Mouse (Mus musculus): Measurements from ENCODE around the gene Fam196a. TPM values are rescaled to one million over a fixed set of nuclear protein-coding genes. Genes with fewer than 3 reads are reported as not detected.

Gene Fam196a
- polyA plus RNA-seq, 2 experiments: not detected

GRCm38 (mm10) chr7:134943701-134944100, 5.5 kb upstream of the Fam196a start:
- no peak for DNase-seq (ENCODE audit: low read depth in 3 of 3, low spot score in 3 of 3)

GRCm38 (mm10) chr7:134943063-134943462, 4.8 kb upstream of the Fam196a start:
- no peak for ATAC-seq (ENCODE audit: insufficient read depth)
- H3K4me3 ChIP-seq (ENCODE audit: insufficient read depth in 1 of 2, low read depth in 2 of 2, low read length in 2 of 2): no peak overlapping the region
- no peaks in the 10 kb centered on the region for H3K4me1 ChIP-seq (replicated peaks; ENCODE audit: control insufficient read depth in 2 of 2, insufficient read depth in 2 of 2, low read length in 1 of 2)
- no peak overlapping the region for H3K4me2 ChIP-seq (ENCODE audit: low read depth)
- 77% methylated on average over 6 of the region's 6 CpGs for WGBS (ENCODE audit: insufficient replicate concordance)
- H3K36me3 ChIP-seq (replicated peaks; ENCODE audit: control insufficient read depth, insufficient read depth, low read depth): no peaks in the 10 kb centered on the region
- no peak overlapping the region for H3K9ac ChIP-seq (replicated peaks)
- H3K27me3 ChIP-seq (ENCODE audit: control insufficient read depth, insufficient read depth, low read length): peaks cover 5% of the 10 kb centered on the region
- no peak overlapping the region for H3K27ac ChIP-seq
- H3K9me3 ChIP-seq (ENCODE audit: control insufficient read depth, low read length): no peaks in the 10 kb centered on the region
- DNase-seq (ENCODE audit: low read depth in 3 of 3, low spot score in 3 of 3): no peak
- TF ChIP-seq EP300 (IDR thresholded peaks at IDR 0.05; ENCODE audit: low read depth) (no peak), CTCF (IDR thresholded peaks at IDR 0.05; ENCODE audit: low read depth) (no peak)

More at GRCm38 (mm10) chr7:134943701-134944100, 5.5 kb upstream of the Fam196a start:
- Histone ChIP-seq H3K4me3 (ENCODE audit: insufficient read depth in 1 of 2, low read depth in 2 of 2, low read length in 2 of 2) (no peak overlapping the region), H3K4me1 (replicated peaks; ENCODE audit: control insufficient read depth in 2 of 2, insufficient read depth in 2 of 2, low read length in 1 of 2) (no peaks in the 10 kb centered on the region), H3K36me3 (replicated peaks; ENCODE audit: control insufficient read depth, insufficient read depth, low read depth) (no peaks in the 10 kb centered on the region), H3K4me2 (ENCODE audit: low read depth) (no peak overlapping the region), H3K27me3 (ENCODE audit: control insufficient read depth, insufficient read depth, low read length) (no peaks in the 10 kb centered on the region), H3K9ac (replicated peaks) (no peak overlapping the region), H3K9me3 (ENCODE audit: control insufficient read depth, low read length) (no peaks in the 10 kb centered on the region), H3K27ac (no peak overlapping the region)
- no peak for TF ChIP-seq EP300 (IDR thresholded peaks at IDR 0.05; ENCODE audit: low read depth)
- TF ChIP-seq CTCF (IDR thresholded peaks at IDR 0.05; ENCODE audit: low read depth): no peak
- WGBS (ENCODE audit: insufficient replicate concordance): 54% methylated on average over 7 of the region's 7 CpGs
- no peak for ATAC-seq (ENCODE audit: insufficient read depth)

- DNase-seq (ENCODE audit: low read depth in 3 of 3, low spot score in 3 of 3) (no peak), ATAC-seq (ENCODE audit: insufficient read depth) (no peak)
- WGBS (ENCODE audit: insufficient replicate concordance): 62% methylated on average over 6 of the region's 6 CpGs
- Histone ChIP-seq H3K4me2 (ENCODE audit: low read depth) (no peak overlapping the region), H3K27me3 (ENCODE audit: control insufficient read depth, insufficient read depth, low read length) (peaks cover 16% of the 10 kb centered on the region), H3K9me3 (ENCODE audit: control insufficient read depth, low read length) (no peaks in the 10 kb centered on the region), H3K9ac (replicated peaks) (no peak overlapping the region), H3K36me3 (replicated peaks; ENCODE audit: control insufficient read depth, insufficient read depth, low read depth) (no peaks in the 10 kb centered on the region), H3K4me3 (ENCODE audit: insufficient read depth in 1 of 2, low read depth in 2 of 2, low read length in 2 of 2) (no peak overlapping the region), H3K27ac (no peak overlapping the region), H3K4me1 (replicated peaks; ENCODE audit: control insufficient read depth in 2 of 2, insufficient read depth in 2 of 2, low read length in 1 of 2) (no peaks in the 10 kb centered on the region)
- TF ChIP-seq CTCF (IDR thresholded peaks at IDR 0.05; ENCODE audit: low read depth): 0 out of 2 replicates have a peak, but pooled peaks have one; percentile 5
- TF ChIP-seq EP300 (IDR thresholded peaks at IDR 0.05; ENCODE audit: low read depth): no peak
These were observed 3.7 kb upstream of the Fam196a start for GRCm38 (mm10) chr7:134941891-134942290.

- Histone ChIP-seq H3K9me3 (ENCODE audit: control insufficient read depth, low read length) (no peaks in the 10 kb centered on the region), H3K36me3 (replicated peaks; ENCODE audit: control insufficient read depth, insufficient read depth, low read depth) (no peaks in the 10 kb centered on the region), H3K9ac (replicated peaks) (no peak overlapping the region), H3K4me2 (ENCODE audit: low read depth) (peak overlapping the region; percentile 28), H3K27me3 (ENCODE audit: control insufficient read depth, insufficient read depth, low read length) (peaks cover 19% of the 10 kb centered on the region), H3K4me1 (replicated peaks; ENCODE audit: control insufficient read depth in 2 of 2, insufficient read depth in 2 of 2, low read length in 1 of 2) (no peaks in the 10 kb centered on the region), H3K4me3 (ENCODE audit: insufficient read depth in 1 of 2, low read depth in 2 of 2, low read length in 2 of 2) (peak overlapping the region; percentile 16 to 27; a peak in 3 of 4 replicates), H3K27ac (no peak overlapping the region)
- DNase-seq (ENCODE audit: low read depth in 3 of 3, low spot score in 3 of 3): no peak
- peak; percentile 28; the same call in 1 of the 2 replicates for ATAC-seq (ENCODE audit: insufficient read depth)
- WGBS (ENCODE audit: insufficient replicate concordance): 1% methylated on average over 37 of the region's 37 CpGs
- TF ChIP-seq EP300 (IDR thresholded peaks at IDR 0.05; ENCODE audit: low read depth): no peak
- TF ChIP-seq CTCF (IDR thresholded peaks at IDR 0.05; ENCODE audit: low read depth): no peak
These were observed 731 bp downstream of the Fam196a start for GRCm38 (mm10) chr7:134937471-134937926.

- no peak for ATAC-seq (ENCODE audit: insufficient read depth)
- H3K4me2 ChIP-seq (ENCODE audit: low read depth): no peak overlapping the region
- H3K36me3 ChIP-seq (replicated peaks; ENCODE audit: control insufficient read depth, insufficient read depth, low read depth): no peaks in the 10 kb centered on the region
- no peaks in the 10 kb centered on the region for H3K9me3 ChIP-seq (ENCODE audit: control insufficient read depth, low read length)
- no peak overlapping the region for H3K27ac ChIP-seq
- WGBS (ENCODE audit: insufficient replicate concordance): 39% methylated on average over 2 of the region's 2 CpGs
- H3K4me3 ChIP-seq (ENCODE audit: insufficient read depth in 1 of 2, low read depth in 2 of 2, low read length in 2 of 2): no peak overlapping the region
- DNase-seq (ENCODE audit: low read depth in 3 of 3, low spot score in 3 of 3): no peak
- H3K27me3 ChIP-seq (ENCODE audit: control insufficient read depth, insufficient read depth, low read length): peaks cover 3% of the 10 kb centered on the region
- H3K9ac ChIP-seq (replicated peaks): no peak overlapping the region
- no peak for TF ChIP-seq EP300 (IDR thresholded peaks at IDR 0.05; ENCODE audit: low read depth)
- TF ChIP-seq CTCF (IDR thresholded peaks at IDR 0.05; ENCODE audit: low read depth): no peak
- no peaks in the 10 kb centered on the region for H3K4me1 ChIP-seq (replicated peaks; ENCODE audit: control insufficient read depth in 2 of 2, insufficient read depth in 2 of 2, low read length in 1 of 2)
These were observed 6.3 kb downstream of the Fam196a start for GRCm38 (mm10) chr7:134931886-134932285.
